Mouse (Mus musculus): ENCODE measurements around the gene Hint1. TPM values are rescaled to one million over a fixed set of nuclear protein-coding genes. Genes with fewer than 3 reads are reported as not detected.
A peak's percentile ranks its signal among the peaks of the same experiment; 100 is the strongest.
"Not testable (repeated sequence)": the region's sequence is repeated elsewhere in the genome, so short reads cannot be mapped to it uniquely, and the experiment has no call there.

Hint1 gene
- polyA plus RNA-seq, 1 experiment from 2014 or later, result 637 TPM

- no peaks in the 10 kb centered on the region for H3K36me3 ChIP-seq
- H3K9ac ChIP-seq, result no peak overlapping the region
- no peaks in the 10 kb centered on the region for H3K9me3 ChIP-seq
- ATAC-seq (ENCODE audit: insufficient number of reproducible peaks, insufficient read depth, low FRiP score, low TSS enrichment), result no peak
- peaks cover 5% of the 10 kb centered on the region; the same call in 1 of the 2 replicates for H3K4me1 ChIP-seq
- H3K4me3 ChIP-seq, result no peak overlapping the region
- WGBS, result 73% methylated on average over 5 of the region's 5 CpGs
- H3K4me2 ChIP-seq (replicated peaks), result no peak overlapping the region
- no peaks in the 10 kb centered on the region for H3K27me3 ChIP-seq
- H3K27ac ChIP-seq, result no peak overlapping the region
Measured at GRCm38 (mm10) chr11:54884197-54884828, 18.1 kb downstream of the Hint1 start.

- no peak for ATAC-seq (ENCODE audit: insufficient number of reproducible peaks, insufficient read depth, low FRiP score, low TSS enrichment)
Measured at GRCm38 (mm10) chr11:54884937-54885336, 18.8 kb downstream of the Hint1 start.

GRCm38 (mm10) chr11:54885406-54885805, 19.2 kb downstream of the Hint1 start:
- H3K27me3 ChIP-seq, result no peaks in the 10 kb centered on the region
- H3K4me1 ChIP-seq, result peaks cover 5% of the 10 kb centered on the region; the same call in 1 of the 2 replicates
- no peak overlapping the region for H3K27ac ChIP-seq
- no peak overlapping the region for H3K4me3 ChIP-seq
- no peaks in the 10 kb centered on the region for H3K9me3 ChIP-seq
- WGBS, result 79% methylated on average over 2 of the region's 2 CpGs
- H3K9ac ChIP-seq, result no peak overlapping the region
- H3K36me3 ChIP-seq, result no peaks in the 10 kb centered on the region
- H3K4me2 ChIP-seq (replicated peaks), result no peak overlapping the region
- no peak for ATAC-seq (ENCODE audit: insufficient number of reproducible peaks, insufficient read depth, low FRiP score, low TSS enrichment)

More at GRCm38 (mm10) chr11:54884937-54885336, 18.8 kb downstream of the Hint1 start:
- Histone ChIP-seq H3K27ac (no peak overlapping the region), H3K36me3 (no peaks in the 10 kb centered on the region), H3K9me3 (no peaks in the 10 kb centered on the region), H3K4me2 (replicated peaks) (no peak overlapping the region), H3K4me1 (peaks cover 5% of the 10 kb centered on the region; the same call in 1 of the 2 replicates), H3K4me3 (no peak overlapping the region), H3K27me3 (no peaks in the 10 kb centered on the region), H3K9ac (no peak overlapping the region)
- WGBS, result 11% methylated on average over 5 of the region's 5 CpGs

- no peak overlapping the region for H3K4me2 ChIP-seq (replicated peaks)
- H3K9ac ChIP-seq, result no peak overlapping the region
- WGBS, result 84% methylated on average over 6 of the region's 6 CpGs
- no peak overlapping the region for H3K27ac ChIP-seq
- peaks cover 5% of the 10 kb centered on the region; the same call in 1 of the 2 replicates for H3K4me1 ChIP-seq
- ATAC-seq (ENCODE audit: insufficient number of reproducible peaks, insufficient read depth, low FRiP score, low TSS enrichment), result no peak
- no peaks in the 10 kb centered on the region for H3K36me3 ChIP-seq
- no peak overlapping the region for H3K4me3 ChIP-seq
- no peaks in the 10 kb centered on the region for H3K9me3 ChIP-seq
- no peaks in the 10 kb centered on the region for H3K27me3 ChIP-seq
Measured at GRCm38 (mm10) chr11:54887927-54888326, 21.7 kb downstream of the Hint1 start.

GRCm38 (mm10) chr11:54891341-54891740, 25.2 kb downstream of the Hint1 start:
- 78% methylated on average over 5 of the region's 5 CpGs for WGBS
- Histone ChIP-seq H3K9me3 (no peaks in the 10 kb centered on the region), H3K4me1 (no peaks in the 10 kb centered on the region), H3K4me3 (no peak overlapping the region), H3K27me3 (no peaks in the 10 kb centered on the region), H3K4me2 (replicated peaks) (no peak overlapping the region), H3K36me3 (no peaks in the 10 kb centered on the region), H3K27ac (no peak overlapping the region), H3K9ac (no peak overlapping the region)
- ATAC-seq (ENCODE audit: insufficient number of reproducible peaks, insufficient read depth, low FRiP score, low TSS enrichment), result no peak

GRCm38 (mm10) chr11:54892091-54892490, 25.9 kb downstream of the Hint1 start:
- Histone ChIP-seq H3K27me3 (no peaks in the 10 kb centered on the region), H3K9me3 (no peaks in the 10 kb centered on the region), H3K4me2 (replicated peaks) (no peak overlapping the region), H3K9ac (no peak overlapping the region), H3K36me3 (no peaks in the 10 kb centered on the region), H3K4me1 (no peaks in the 10 kb centered on the region), H3K4me3 (no peak overlapping the region), H3K27ac (no peak overlapping the region)
- no peak for ATAC-seq (ENCODE audit: insufficient number of reproducible peaks, insufficient read depth, low FRiP score, low TSS enrichment)
- WGBS, result 46% methylated on average over 7 of the region's 7 CpGs

- no peaks in the 10 kb centered on the region for H3K36me3 ChIP-seq
Measured at GRCm38 (mm10) chr11:54894589-54894988, 28.4 kb downstream of the Hint1 start.

GRCm38 (mm10) chr11:54896646-54897045, 30.5 kb downstream of the Hint1 start:
- not testable (repeated sequence) for H3K4me3 ChIP-seq; H3K36me3 ChIP-seq; H3K9me3 ChIP-seq; H3K27me3 ChIP-seq; H3K27ac ChIP-seq; H3K4me2 ChIP-seq (replicated peaks); ATAC-seq (ENCODE audit: insufficient number of reproducible peaks, insufficient read depth, low FRiP score, low TSS enrichment); H3K9ac ChIP-seq; H3K4me1 ChIP-seq
- whole genome bisulfite sequencing, result 94% methylated on average over 3 of the region's 3 CpGs

More at GRCm38 (mm10) chr11:54894589-54894988, 28.4 kb downstream of the Hint1 start:
- WGBS, result 65% methylated on average over 9 of the region's 9 CpGs
- ATAC-seq (ENCODE audit: insufficient number of reproducible peaks, insufficient read depth, low FRiP score, low TSS enrichment), result no peak
- no peaks in the 10 kb centered on the region for H3K9me3 ChIP-seq
- no peaks in the 10 kb centered on the region for H3K27me3 ChIP-seq
- no peaks in the 10 kb centered on the region for H3K4me1 ChIP-seq
- H3K4me3 ChIP-seq, result no peak overlapping the region
- no peak overlapping the region for H3K9ac ChIP-seq
- H3K4me2 ChIP-seq (replicated peaks), result no peak overlapping the region
- H3K27ac ChIP-seq, result no peak overlapping the region

GRCm38 (mm10) chr11:54897470-54897869, 31.3 kb downstream of the Hint1 start:
- Histone ChIP-seq H3K4me1 (peaks cover 2% of the 10 kb centered on the region; the same call in 1 of the 2 replicates), H3K9ac (no peak overlapping the region), H3K9me3 (no peaks in the 10 kb centered on the region), H3K4me3 (no peak overlapping the region), H3K27ac (no peak overlapping the region), H3K27me3 (no peaks in the 10 kb centered on the region), H3K4me2 (replicated peaks) (no peak overlapping the region), H3K36me3 (no peaks in the 10 kb centered on the region)
- ATAC-seq (ENCODE audit: insufficient number of reproducible peaks, insufficient read depth, low FRiP score, low TSS enrichment), result no peak
- 56% methylated on average over 5 of the region's 5 CpGs for WGBS

GRCm38 (mm10) chr11:54899657-54900056, 33.5 kb downstream of the Hint1 start:
- Histone ChIP-seq H3K4me1 (peaks cover 10% of the 10 kb centered on the region), H3K4me3 (no peak overlapping the region), H3K9ac (no peak overlapping the region), H3K9me3 (no peaks in the 10 kb centered on the region), H3K27me3 (no peaks in the 10 kb centered on the region), H3K36me3 (no peaks in the 10 kb centered on the region), H3K4me2 (replicated peaks) (no peak overlapping the region), H3K27ac (no peak overlapping the region)
- 69% methylated on average over 4 of the region's 4 CpGs for WGBS
- ATAC-seq (ENCODE audit: insufficient number of reproducible peaks, insufficient read depth, low FRiP score, low TSS enrichment), result no peak

GRCm38 (mm10) chr11:54902333-54903323, 36.4 kb downstream of the Hint1 start, which contains the start of gene Gpx3:
Gene Gpx3 (plus strand): TSS chr11:54902453.
- Histone ChIP-seq H3K9me3 (no peaks in the 10 kb centered on the region), H3K4me1 (peaks cover 10% of the 10 kb centered on the region), H3K27me3 (no peaks in the 10 kb centered on the region), H3K4me2 (replicated peaks) (peak within 1 kb of the TSS; percentile 91), H3K9ac (peak within 1 kb of the TSS; percentile 47), H3K4me3 (peak within 1 kb of the TSS; percentile 47), H3K27ac (no peak within 1 kb of the TSS), H3K36me3 (no peaks in the 10 kb centered on the region)
- WGBS, result 17% methylated on average over 45 of the region's 45 CpGs
- peak; percentile 85; the same call in 1 of the 2 replicates for ATAC-seq (ENCODE audit: insufficient number of reproducible peaks, insufficient read depth, low FRiP score, low TSS enrichment)

Data from embryonic facial prominence, embryonic 12.5 days (tissue).